Mouse (Mus musculus): ENCODE measurements at regions not wholly inside any gene's neighbourhood (a gene's known extent, or its start where the extent isn't known, plus 50 kb on each side); places are given as distances from the start of the nearest gene placed in this dataset.

- Histone ChIP-seq H3K27me3 (replicated peaks) (no peaks in the 10 kb centered on the region), H3K27ac (no peak overlapping the region), H3K4me1 (no peaks in the 10 kb centered on the region), H3K4me2 (replicated peaks) (no peak overlapping the region), H3K4me3 (no peak overlapping the region), H3K9me3 (0 out of 2 replicates have a peak, but pooled peaks cover 4% of the 10 kb centered on the region), H3K36me3 (no peaks in the 10 kb centered on the region), H3K9ac (no peak overlapping the region)
- 91% methylated on average over 3 of the region's 3 CpGs for WGBS
- no peak for ATAC-seq (ENCODE audit: low FRiP score, low read depth)
Observed at GRCm38 (mm10) chr8:79508597-79508996, 109.3 kb upstream of the Smad1 start.

GRCm38 (mm10) chr8:79505381-79505780, 106.1 kb upstream of the Smad1 start:
- WGBS, result 79% methylated on average over 5 of the region's 5 CpGs
- no peaks in the 10 kb centered on the region for H3K9me3 ChIP-seq
- no peaks in the 10 kb centered on the region for H3K4me1 ChIP-seq
- no peaks in the 10 kb centered on the region for H3K36me3 ChIP-seq
- no peak overlapping the region for H3K4me3 ChIP-seq
- no peak overlapping the region for H3K4me2 ChIP-seq (replicated peaks)
- H3K27me3 ChIP-seq (replicated peaks), result no peaks in the 10 kb centered on the region
- no peak overlapping the region for H3K27ac ChIP-seq
- no peak for ATAC-seq (ENCODE audit: low FRiP score, low read depth)
- H3K9ac ChIP-seq, result no peak overlapping the region

GRCm38 (mm10) chr8:79503906-79504305, 104.6 kb upstream of the Smad1 start:
- H3K4me2 ChIP-seq (replicated peaks), result no peak overlapping the region
- no peaks in the 10 kb centered on the region for H3K27me3 ChIP-seq (replicated peaks)
- no peaks in the 10 kb centered on the region for H3K9me3 ChIP-seq
- ATAC-seq (ENCODE audit: low FRiP score, low read depth), result no peak
- no peaks in the 10 kb centered on the region for H3K36me3 ChIP-seq
- WGBS, result 82% methylated on average over 2 of the region's 2 CpGs
- no peak overlapping the region for H3K9ac ChIP-seq
- no peak overlapping the region for H3K4me3 ChIP-seq
- no peak overlapping the region for H3K27ac ChIP-seq
- no peaks in the 10 kb centered on the region for H3K4me1 ChIP-seq

GRCm38 (mm10) chr8:79502062-79502461, 102.7 kb upstream of the Smad1 start:
- H3K27me3 ChIP-seq (replicated peaks), result no peaks in the 10 kb centered on the region
- WGBS, result 84% methylated on average over 4 of the region's 4 CpGs
- H3K4me1 ChIP-seq, result 0 out of 2 replicates have a peak, but pooled peaks cover 6% of the 10 kb centered on the region
- H3K36me3 ChIP-seq, result no peaks in the 10 kb centered on the region
- H3K4me2 ChIP-seq (replicated peaks), result no peak overlapping the region
- no peak for ATAC-seq (ENCODE audit: low FRiP score, low read depth)
- H3K9me3 ChIP-seq, result no peaks in the 10 kb centered on the region
- no peak overlapping the region for H3K4me3 ChIP-seq
- H3K9ac ChIP-seq, result no peak overlapping the region
- no peak overlapping the region for H3K27ac ChIP-seq

GRCm38 (mm10) chr8:79501238-79501637, 101.9 kb upstream of the Smad1 start:
- Histone ChIP-seq H3K27me3 (replicated peaks) (no peaks in the 10 kb centered on the region), H3K4me1 (0 out of 2 replicates have a peak, but pooled peaks cover 6% of the 10 kb centered on the region), H3K9me3 (no peaks in the 10 kb centered on the region), H3K27ac (no peak overlapping the region), H3K4me3 (no peak overlapping the region), H3K36me3 (no peaks in the 10 kb centered on the region), H3K4me2 (replicated peaks) (no peak overlapping the region), H3K9ac (no peak overlapping the region)
- ATAC-seq (ENCODE audit: low FRiP score, low read depth), result no peak
- WGBS, result 89% methylated on average over 11 of the region's 11 CpGs

GRCm38 (mm10) chr8:79499258-79499657, 99.9 kb upstream of the Smad1 start:
- WGBS, result 88% methylated on average over 2 of the region's 2 CpGs
- H3K27ac ChIP-seq, result no peak overlapping the region

GRCm38 (mm10) chr8:79498611-79499010, 99.3 kb upstream of the Smad1 start:
- Histone ChIP-seq H3K27ac (no peak overlapping the region), H3K27me3 (replicated peaks) (no peaks in the 10 kb centered on the region), H3K4me2 (replicated peaks) (no peak overlapping the region), H3K4me1 (0 out of 2 replicates have a peak, but pooled peaks cover 6% of the 10 kb centered on the region), H3K9me3 (no peaks in the 10 kb centered on the region), H3K9ac (no peak overlapping the region), H3K36me3 (no peaks in the 10 kb centered on the region), H3K4me3 (no peak overlapping the region)
- WGBS, result 69% methylated on average over 2 of the region's 2 CpGs
- ATAC-seq (ENCODE audit: low FRiP score, low read depth), result peak; percentile 33; the same call in 1 of the 2 replicates

More at GRCm38 (mm10) chr8:79499258-79499657, 99.9 kb upstream of the Smad1 start:
- Histone ChIP-seq H3K9ac (no peak overlapping the region), H3K4me3 (no peak overlapping the region), H3K4me2 (replicated peaks) (no peak overlapping the region), H3K36me3 (no peaks in the 10 kb centered on the region), H3K4me1 (0 out of 2 replicates have a peak, but pooled peaks cover 6% of the 10 kb centered on the region), H3K27me3 (replicated peaks) (no peaks in the 10 kb centered on the region), H3K9me3 (no peaks in the 10 kb centered on the region)
- ATAC-seq (ENCODE audit: low FRiP score, low read depth), result no peak

GRCm38 (mm10) chr8:79491156-79491698, 91.9 kb upstream of the Smad1 start:
- no peak overlapping the region for H3K4me3 ChIP-seq
- no peak for ATAC-seq (ENCODE audit: low FRiP score, low read depth)
- H3K27me3 ChIP-seq (replicated peaks), result no peaks in the 10 kb centered on the region
- H3K9ac ChIP-seq, result no peak overlapping the region
- H3K4me2 ChIP-seq (replicated peaks), result no peak overlapping the region
- H3K27ac ChIP-seq, result no peak overlapping the region
- H3K4me1 ChIP-seq, result no peaks in the 10 kb centered on the region
- WGBS, result 64% methylated on average over 10 of the region's 10 CpGs
- H3K36me3 ChIP-seq, result no peaks in the 10 kb centered on the region
- H3K9me3 ChIP-seq, result no peaks in the 10 kb centered on the region

GRCm38 (mm10) chr8:79490739-79491138, 91.4 kb upstream of the Smad1 start:
- Histone ChIP-seq H3K4me3 (no peak overlapping the region), H3K36me3 (no peaks in the 10 kb centered on the region), H3K9me3 (no peaks in the 10 kb centered on the region), H3K27me3 (replicated peaks) (no peaks in the 10 kb centered on the region), H3K4me2 (replicated peaks) (no peak overlapping the region), H3K4me1 (no peaks in the 10 kb centered on the region), H3K27ac (no peak overlapping the region), H3K9ac (no peak overlapping the region)
- ATAC-seq (ENCODE audit: low FRiP score, low read depth), result peak; percentile 33; the same call in 1 of the 2 replicates
- WGBS, result 17% methylated on average over 4 of the region's 4 CpGs

GRCm38 (mm10) chr8:79488861-79489260, 89.5 kb upstream of the Smad1 start:
- WGBS, result 77% methylated on average over 2 of the region's 2 CpGs

GRCm38 (mm10) chr8:79487597-79487996, 88.3 kb upstream of the Smad1 start:
- H3K4me3 ChIP-seq, result no peak overlapping the region
- H3K4me2 ChIP-seq (replicated peaks), result no peak overlapping the region
- WGBS, result 83% methylated on average over 6 of the region's 6 CpGs
- H3K27me3 ChIP-seq (replicated peaks), result no peaks in the 10 kb centered on the region
- H3K27ac ChIP-seq, result no peak overlapping the region
- H3K4me1 ChIP-seq, result no peaks in the 10 kb centered on the region
- no peak overlapping the region for H3K9ac ChIP-seq
- H3K9me3 ChIP-seq, result no peaks in the 10 kb centered on the region
- no peak for ATAC-seq (ENCODE audit: low FRiP score, low read depth)
- no peaks in the 10 kb centered on the region for H3K36me3 ChIP-seq

More at GRCm38 (mm10) chr8:79488861-79489260, 89.5 kb upstream of the Smad1 start:
- no peak overlapping the region for H3K27ac ChIP-seq
- no peak overlapping the region for H3K4me2 ChIP-seq (replicated peaks)
- H3K4me3 ChIP-seq, result no peak overlapping the region
- ATAC-seq (ENCODE audit: low FRiP score, low read depth), result no peak
- no peaks in the 10 kb centered on the region for H3K4me1 ChIP-seq
- no peaks in the 10 kb centered on the region for H3K36me3 ChIP-seq
- H3K9me3 ChIP-seq, result no peaks in the 10 kb centered on the region
- H3K9ac ChIP-seq, result no peak overlapping the region
- H3K27me3 ChIP-seq (replicated peaks), result no peaks in the 10 kb centered on the region

- no peaks in the 10 kb centered on the region for H3K27me3 ChIP-seq (replicated peaks)
- H3K9me3 ChIP-seq, result no peaks in the 10 kb centered on the region
- no peak for ATAC-seq (ENCODE audit: low FRiP score, low read depth)
- no peak overlapping the region for H3K4me3 ChIP-seq
- H3K36me3 ChIP-seq, result no peaks in the 10 kb centered on the region
- no peak overlapping the region for H3K27ac ChIP-seq
- WGBS, result 92% methylated on average over 8 of the region's 8 CpGs
- no peak overlapping the region for H3K9ac ChIP-seq
- H3K4me1 ChIP-seq, result no peaks in the 10 kb centered on the region
- no peak overlapping the region for H3K4me2 ChIP-seq (replicated peaks)
Observed at GRCm38 (mm10) chr8:79479326-79479725, 80.0 kb upstream of the Smad1 start.

GRCm38 (mm10) chr8:79476012-79476411, 76.7 kb upstream of the Smad1 start:
- Histone ChIP-seq H3K9ac (no peak overlapping the region), H3K36me3 (no peaks in the 10 kb centered on the region), H3K4me1 (no peaks in the 10 kb centered on the region), H3K4me3 (no peak overlapping the region), H3K27me3 (replicated peaks) (no peaks in the 10 kb centered on the region), H3K4me2 (replicated peaks) (no peak overlapping the region), H3K9me3 (no peaks in the 10 kb centered on the region), H3K27ac (no peak overlapping the region)
- no peak for ATAC-seq (ENCODE audit: low FRiP score, low read depth)
- 43% methylated on average over 5 of the region's 5 CpGs for WGBS
